Mouse (Mus musculus): ENCODE measurements around the gene Relt. TPM values are rescaled to one million over a fixed set of nuclear protein-coding genes. Genes with fewer than 3 reads are reported as not detected.

The Relt gene
- total RNA-seq, 1 experiment from 2014 or later, result 16.6 TPM

DNA sequence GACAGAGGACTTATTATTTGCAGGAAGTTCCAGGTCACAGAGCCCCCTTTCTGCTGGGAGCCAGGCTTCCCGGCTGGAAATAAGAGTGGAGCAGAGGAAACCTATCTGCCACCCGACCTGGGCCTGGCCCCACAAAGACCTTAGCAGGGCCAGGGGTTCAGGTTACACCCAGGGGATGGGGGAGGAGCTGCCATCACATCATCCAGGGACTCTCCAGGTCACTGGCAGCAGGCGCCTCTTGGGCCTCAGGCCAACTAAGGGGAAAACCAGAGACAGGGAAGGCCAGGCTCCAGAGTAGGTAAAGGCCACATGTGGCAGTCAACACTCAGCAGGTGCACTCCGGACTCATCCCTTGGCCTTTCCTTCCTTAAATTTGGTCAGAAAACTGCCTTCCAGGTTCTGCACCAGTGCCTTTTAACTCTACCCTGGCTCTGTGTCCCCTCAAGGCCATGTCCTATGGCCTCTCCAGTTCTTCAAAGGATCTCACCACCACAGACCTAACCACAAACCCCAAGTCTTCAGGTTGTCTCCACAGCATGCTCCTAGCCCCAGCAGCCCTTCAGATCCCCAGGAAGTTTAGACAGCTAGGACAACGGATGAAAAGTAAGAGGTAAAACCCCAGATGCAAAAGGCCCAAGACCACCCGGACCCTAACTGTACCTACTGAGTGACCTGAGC, 9.0 kb downstream of the Relt start:
- no peak for ATAC-seq (replicated peaks in 1 of 2; ENCODE audit: insufficient read depth in 1 of 2, low FRiP score in 2 of 2, low TSS enrichment in 1 of 2, low read depth in 1 of 2, poor library complexity in 2 of 2, severe bottlenecking in 2 of 2)

DNA sequence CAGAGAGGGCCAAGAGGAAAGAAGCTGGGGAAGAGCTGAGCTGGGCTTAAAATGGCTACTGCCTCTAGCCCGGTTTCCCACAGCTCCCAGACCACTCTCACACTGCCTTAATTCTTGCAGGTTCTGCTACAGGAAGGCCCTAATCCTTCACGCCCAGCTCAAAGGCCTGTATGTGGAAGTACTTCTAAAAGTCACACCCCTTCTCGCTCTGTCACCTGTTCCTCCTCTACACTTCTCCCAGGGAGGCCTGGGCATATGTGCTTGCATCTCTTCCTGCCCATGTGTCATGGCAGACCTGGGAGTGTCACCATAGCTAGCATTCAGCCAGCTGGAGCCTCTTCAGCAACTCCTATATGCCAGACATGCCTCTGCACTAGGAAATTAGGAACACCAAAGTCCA, 9.8 kb downstream of the Relt start:
- ATAC-seq (replicated peaks in 1 of 2; ENCODE audit: insufficient read depth in 1 of 2, low FRiP score in 2 of 2, low TSS enrichment in 1 of 2, low read depth in 1 of 2, poor library complexity in 2 of 2, severe bottlenecking in 2 of 2), result no peak

DNA sequence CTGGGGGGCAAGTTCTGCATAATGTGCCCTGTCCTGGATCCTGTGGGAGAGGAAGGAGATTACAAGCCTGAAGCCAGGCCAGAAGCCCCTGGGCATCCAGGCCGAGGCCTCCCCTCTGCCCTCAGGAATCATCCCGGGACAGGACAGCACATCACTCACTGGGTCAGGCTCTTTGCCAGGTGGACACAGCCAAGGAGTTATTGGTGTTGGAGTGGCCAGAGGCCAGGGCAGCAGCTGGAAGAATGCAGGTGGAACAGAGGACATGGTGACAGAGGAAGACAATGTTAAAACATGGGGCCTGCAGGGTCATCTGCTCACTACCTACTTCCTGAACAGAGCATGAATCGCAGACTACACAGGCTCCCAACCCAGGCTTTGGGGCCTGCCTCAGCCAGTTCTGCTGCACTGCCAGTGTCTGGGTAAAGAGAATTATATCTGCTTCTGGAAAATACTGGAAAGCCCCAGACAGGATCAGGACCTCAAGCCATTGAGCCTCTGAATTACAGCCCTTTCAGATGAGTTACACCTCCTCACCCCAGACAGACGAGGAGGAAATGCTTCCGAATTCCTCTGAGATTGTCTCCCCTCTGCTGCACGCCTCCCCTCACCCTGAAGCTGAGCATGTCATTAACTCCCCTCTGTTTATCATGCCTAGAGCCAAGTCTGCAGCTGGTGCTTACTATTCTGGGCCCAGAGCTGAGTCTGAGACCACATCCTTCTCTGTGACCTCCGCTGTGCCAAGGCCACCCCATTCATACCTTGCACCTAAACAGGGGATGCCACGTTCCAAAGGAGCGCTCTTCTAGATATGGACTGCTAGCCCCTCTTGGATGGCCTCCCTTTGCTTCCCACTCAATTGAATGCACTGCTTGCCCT, 11.5 kb downstream of the Relt start:
- ATAC-seq (replicated peaks in 1 of 2; ENCODE audit: insufficient read depth in 1 of 2, low FRiP score in 2 of 2, low TSS enrichment in 1 of 2, low read depth in 1 of 2, poor library complexity in 2 of 2, severe bottlenecking in 2 of 2), result no peak

DNA sequence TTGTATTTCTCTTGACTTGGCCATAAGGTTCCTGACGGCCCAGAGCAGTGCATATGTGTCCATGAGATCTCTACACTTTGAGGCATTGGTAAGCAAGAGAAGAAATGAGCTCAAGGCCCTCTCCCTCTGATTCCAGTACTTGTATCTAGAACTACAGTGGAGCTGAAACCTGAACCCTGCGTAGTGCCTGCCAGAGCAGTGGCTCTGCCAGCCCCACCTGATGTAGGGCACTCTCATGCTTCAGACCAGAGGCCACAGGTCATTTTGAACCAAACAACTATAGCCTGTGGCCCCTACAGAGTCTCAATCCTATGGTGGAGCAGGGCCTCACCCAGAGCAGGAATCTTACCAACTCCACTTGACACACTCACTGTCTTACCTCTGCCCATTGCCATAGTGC, 13.7 kb downstream of the Relt start:
- ATAC-seq (replicated peaks in 1 of 2; ENCODE audit: insufficient read depth in 1 of 2, low FRiP score in 2 of 2, low TSS enrichment in 1 of 2, low read depth in 1 of 2, poor library complexity in 2 of 2, severe bottlenecking in 2 of 2), result no peak

DNA sequence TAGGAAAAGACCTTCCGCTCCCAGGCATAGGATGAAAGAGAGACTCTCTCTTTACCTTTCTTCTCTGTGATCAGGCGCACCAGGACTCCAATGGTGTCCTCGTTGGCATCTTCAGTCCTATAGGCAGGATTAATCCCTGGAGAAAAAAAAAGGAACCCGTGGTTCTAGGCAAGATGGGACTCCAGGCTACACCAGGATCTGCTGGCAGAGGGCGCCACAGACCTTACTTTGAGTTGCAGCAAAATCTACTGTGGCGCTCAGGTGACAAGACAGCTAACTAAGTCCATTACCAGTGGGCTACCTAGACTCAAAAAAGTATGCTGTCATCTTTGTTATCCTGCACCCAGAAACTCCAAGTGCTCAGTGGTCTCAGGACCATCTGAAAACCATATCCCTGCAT, 14.5 kb downstream of the Relt start:
- ATAC-seq (replicated peaks in 1 of 2; ENCODE audit: insufficient read depth in 1 of 2, low FRiP score in 2 of 2, low TSS enrichment in 1 of 2, low read depth in 1 of 2, poor library complexity in 2 of 2, severe bottlenecking in 2 of 2), result no peak

DNA sequence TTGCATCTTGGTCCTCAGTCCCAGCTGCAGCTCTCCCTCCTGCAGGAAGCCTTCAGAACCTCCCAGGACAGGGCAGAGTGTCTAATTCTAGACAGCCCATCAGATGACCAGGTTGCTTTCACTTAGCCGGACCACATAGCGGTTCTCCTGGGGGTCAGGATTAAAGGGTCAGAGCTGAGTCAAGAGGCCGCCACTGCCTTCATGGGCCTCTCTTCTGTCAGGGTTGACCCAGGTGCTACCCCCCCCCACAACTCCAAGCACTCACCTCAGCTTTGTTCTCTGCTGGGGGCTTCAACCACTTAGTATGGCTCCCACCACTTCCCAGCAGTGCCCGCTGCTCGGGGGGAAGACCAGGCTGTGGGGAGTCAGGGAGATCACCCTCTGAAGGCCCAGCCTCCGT, 16.1 kb downstream of the Relt start:
- ATAC-seq (replicated peaks in 1 of 2; ENCODE audit: insufficient read depth in 1 of 2, low FRiP score in 2 of 2, low TSS enrichment in 1 of 2, low read depth in 1 of 2, poor library complexity in 2 of 2, severe bottlenecking in 2 of 2), result no peak

DNA sequence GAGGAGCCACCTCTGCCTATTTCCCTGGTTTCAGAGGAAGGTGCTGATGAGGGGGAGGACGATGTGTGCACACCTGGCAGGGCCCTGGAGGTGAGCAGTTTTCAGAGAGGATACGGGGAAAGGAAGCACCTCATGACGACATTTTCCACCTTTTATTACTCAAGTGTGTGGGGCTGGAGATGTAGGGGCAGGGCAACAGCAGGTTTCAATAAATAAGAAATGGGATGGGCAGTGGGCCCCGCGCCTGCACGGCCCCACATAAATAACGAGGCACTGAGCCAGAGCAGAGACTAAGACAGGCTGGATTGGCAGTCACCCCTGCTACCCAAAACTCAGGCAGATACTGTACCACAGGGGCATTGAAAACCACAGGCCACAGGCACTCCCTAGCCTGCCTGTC, 17.2 kb downstream of the Relt start:
- ATAC-seq (replicated peaks in 1 of 2; ENCODE audit: insufficient read depth in 1 of 2, low FRiP score in 2 of 2, low TSS enrichment in 1 of 2, low read depth in 1 of 2, poor library complexity in 2 of 2, severe bottlenecking in 2 of 2), result peak in 1 of 2 experiments; percentile 37; a peak in 1 of 4 replicates

DNA sequence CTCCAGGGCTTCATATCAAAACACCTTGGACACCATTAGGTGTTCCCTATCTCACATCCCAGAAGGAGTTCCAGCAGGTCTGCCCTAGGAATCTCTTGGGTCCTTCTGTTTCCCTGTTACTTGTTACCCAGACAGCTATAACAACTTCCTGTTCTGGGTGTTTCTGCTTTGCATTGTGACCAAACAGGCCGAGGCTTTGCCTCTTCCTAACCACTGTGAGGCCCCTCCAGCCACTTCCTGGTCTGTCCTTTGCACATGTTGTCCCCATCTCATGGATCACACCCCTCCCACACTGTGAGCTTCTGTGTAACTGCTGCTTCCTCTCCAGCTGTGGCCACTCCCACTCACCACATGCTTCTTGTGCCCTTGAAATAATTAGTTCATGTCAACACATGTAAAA, 17.8 kb downstream of the Relt start:
- ATAC-seq (replicated peaks in 1 of 2; ENCODE audit: insufficient read depth in 1 of 2, low FRiP score in 2 of 2, low TSS enrichment in 1 of 2, low read depth in 1 of 2, poor library complexity in 2 of 2, severe bottlenecking in 2 of 2), result peak; percentile 88 to 90

DNA sequence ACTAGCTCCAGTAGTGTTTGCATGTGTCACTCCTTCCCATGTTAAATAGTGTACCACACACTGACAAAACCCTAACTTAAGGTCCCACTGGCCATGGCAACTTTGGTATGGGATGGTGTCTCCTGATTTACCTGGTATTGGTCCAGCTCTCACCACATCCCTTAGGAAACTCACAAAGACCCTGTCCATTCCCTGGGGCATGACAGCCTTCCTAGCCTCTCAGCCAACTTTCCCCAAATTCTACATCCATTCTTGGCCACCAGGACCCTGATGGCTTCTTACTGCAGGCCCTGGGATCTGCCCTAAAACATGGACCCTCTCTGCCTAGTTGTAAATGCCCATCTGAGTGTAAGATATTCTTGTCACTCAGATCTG, 18.2 kb downstream of the Relt start:
- no peak for ATAC-seq (replicated peaks in 1 of 2; ENCODE audit: insufficient read depth in 1 of 2, low FRiP score in 2 of 2, low TSS enrichment in 1 of 2, low read depth in 1 of 2, poor library complexity in 2 of 2, severe bottlenecking in 2 of 2)

DNA sequence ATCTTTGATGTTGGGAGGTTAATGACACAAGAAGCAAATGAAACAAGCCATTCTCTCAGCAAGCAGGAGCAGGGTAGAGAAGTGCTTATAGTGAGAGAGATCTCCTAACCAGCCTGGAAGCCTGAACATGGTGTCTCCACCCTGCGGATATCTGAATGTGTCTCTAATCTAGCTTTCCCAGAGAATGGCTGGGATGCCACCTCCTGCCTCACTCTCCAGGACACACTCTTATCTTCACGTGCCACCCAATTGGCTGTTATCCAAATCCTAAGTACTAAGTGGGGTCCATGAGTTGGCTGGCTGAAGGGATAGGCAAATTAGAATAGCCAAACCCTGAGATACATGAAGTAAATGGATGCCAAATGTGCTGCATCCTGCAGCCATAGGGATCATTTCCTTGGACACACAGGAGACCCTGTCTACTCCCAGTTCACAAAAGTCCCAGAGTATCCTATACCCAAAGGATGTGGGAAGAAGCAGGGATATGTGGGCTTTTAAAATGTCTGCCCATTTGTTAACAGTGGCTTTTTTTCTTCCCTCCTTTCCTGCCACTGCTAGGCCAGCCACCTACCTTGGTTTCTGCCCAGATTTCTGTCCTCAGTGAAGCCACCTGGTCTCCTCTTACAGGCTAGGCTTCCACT, 18.7 kb downstream of the Relt start:
- peak in 1 of 2 experiments; percentile 21; a peak in 1 of 4 replicates for ATAC-seq (replicated peaks in 1 of 2; ENCODE audit: insufficient read depth in 1 of 2, low FRiP score in 2 of 2, low TSS enrichment in 1 of 2, low read depth in 1 of 2, poor library complexity in 2 of 2, severe bottlenecking in 2 of 2)

DNA sequence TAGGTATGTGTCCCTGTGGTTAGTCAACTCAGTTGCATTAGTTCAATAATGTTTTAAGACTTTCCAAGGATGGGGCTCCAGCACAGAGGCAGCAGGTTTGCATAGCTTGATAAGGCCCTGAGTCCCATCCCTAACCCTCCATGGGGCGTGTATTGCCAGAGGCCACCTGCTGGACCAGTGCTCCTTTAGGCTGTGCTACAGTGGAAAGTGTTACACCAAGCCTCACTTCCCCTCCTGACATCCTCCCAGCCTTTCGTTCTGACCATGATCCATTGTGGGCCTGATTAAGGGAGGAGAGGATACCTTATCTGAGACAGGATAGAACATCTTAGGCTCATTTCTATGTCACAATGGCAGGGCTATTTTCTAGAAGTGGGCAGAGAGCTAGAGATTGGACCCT, 19.4 kb downstream of the Relt start:
- no peak for ATAC-seq (replicated peaks in 1 of 2; ENCODE audit: insufficient read depth in 1 of 2, low FRiP score in 2 of 2, low TSS enrichment in 1 of 2, low read depth in 1 of 2, poor library complexity in 2 of 2, severe bottlenecking in 2 of 2)

DNA sequence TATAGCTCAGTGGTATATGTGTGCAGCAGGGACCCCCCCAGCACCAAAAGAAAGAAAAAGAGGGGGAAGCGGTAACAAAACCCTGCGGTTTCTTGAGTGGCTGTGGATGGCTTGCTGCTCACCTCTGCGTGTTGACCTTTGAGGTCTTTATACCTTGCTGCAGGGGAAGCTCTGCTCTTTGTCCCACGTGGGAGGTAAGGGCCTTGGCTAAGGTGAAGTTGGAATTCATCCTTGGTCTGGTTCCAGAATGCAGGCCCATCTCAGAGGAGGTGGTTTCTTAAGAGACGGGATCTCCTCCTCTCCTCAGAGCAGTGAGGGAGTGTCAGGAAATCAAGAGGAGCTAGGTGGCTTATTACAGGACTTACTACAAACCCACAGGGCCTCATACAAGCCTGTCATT, 21.1 kb downstream of the Relt start:
- no peak for ATAC-seq (replicated peaks in 1 of 2; ENCODE audit: insufficient read depth in 1 of 2, low FRiP score in 2 of 2, low TSS enrichment in 1 of 2, low read depth in 1 of 2, poor library complexity in 2 of 2, severe bottlenecking in 2 of 2)

DNA sequence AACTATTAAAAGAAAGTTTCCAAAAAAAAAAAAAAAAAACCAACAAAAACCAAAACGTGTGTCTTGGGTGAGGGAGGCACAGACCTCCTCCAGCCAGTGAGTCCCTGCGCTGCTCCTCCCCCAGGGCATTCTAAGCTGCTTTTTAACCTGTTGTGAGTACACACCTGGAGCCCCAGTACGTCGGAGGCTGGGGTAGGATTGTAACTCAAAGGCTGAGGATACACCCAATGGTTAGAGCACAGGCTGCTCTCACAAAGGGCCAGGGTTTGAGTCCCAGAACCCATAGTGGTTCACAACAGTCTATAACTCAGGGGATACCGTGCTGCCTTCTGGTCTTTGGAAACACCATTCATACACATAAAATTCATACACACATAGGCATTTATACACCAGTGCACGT, 21.6 kb downstream of the Relt start:
- ATAC-seq (replicated peaks in 1 of 2; ENCODE audit: insufficient read depth in 1 of 2, low FRiP score in 2 of 2, low TSS enrichment in 1 of 2, low read depth in 1 of 2, poor library complexity in 2 of 2, severe bottlenecking in 2 of 2), result no peak

DNA sequence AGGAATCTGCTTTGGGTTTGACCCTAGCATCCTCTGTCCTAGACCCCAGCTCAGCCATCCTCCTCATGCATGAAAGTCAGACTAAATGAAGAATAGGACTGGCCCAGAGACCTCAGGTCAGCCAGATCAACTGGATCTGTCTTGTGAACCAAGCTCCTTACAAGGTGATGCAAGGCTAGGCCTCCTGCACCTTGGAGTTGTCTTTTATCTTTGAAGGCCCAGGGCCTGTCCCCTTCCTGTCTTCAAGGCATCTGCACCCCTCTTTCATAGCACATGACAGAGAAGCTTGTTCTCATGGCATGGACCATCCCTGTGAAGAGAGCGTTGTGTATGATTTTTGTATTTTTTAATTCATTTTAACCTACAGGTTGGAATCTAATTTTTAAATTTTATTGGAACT, 22.3 kb downstream of the Relt start:
- ATAC-seq (replicated peaks in 1 of 2; ENCODE audit: insufficient read depth in 1 of 2, low FRiP score in 2 of 2, low TSS enrichment in 1 of 2, low read depth in 1 of 2, poor library complexity in 2 of 2, severe bottlenecking in 2 of 2), result no peak

DNA sequence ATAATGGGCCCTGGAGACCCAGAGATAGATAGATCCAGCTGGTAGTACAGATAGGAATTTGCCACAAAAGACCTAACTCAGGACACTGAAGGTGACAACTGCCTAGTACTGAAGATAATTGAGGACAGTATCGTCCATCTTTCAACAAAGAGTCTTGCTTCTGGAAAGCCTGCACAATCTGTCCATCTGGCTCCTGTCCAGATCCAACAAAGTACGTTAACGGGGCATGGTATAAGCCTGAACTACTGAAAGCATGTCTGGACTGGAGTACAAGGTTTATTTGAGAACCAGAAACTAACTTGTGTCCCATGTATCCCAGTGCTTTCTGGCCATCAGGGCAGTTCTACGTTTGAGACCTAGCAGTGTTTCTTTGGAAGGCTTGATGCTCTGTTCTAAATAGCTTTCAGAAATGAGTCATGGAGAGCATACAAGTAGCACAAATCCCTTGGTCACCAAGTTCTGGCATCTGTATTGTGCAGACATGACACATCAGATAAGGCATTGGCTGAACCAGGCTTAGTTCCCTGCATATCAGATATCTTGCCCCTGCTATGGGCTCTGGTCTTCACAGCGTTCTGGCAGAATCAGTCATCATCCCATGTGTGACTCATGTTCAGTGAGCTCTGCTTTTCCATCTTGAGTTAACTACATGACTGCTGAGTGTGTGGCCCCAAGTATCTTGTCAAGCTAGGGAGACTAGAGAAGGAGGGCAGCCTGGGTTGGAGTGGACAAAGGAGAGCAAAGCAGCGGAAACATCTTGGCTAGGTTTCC, 23.4 kb downstream of the Relt start:
- no peak for ATAC-seq (replicated peaks in 1 of 2; ENCODE audit: insufficient read depth in 1 of 2, low FRiP score in 2 of 2, low TSS enrichment in 1 of 2, low read depth in 1 of 2, poor library complexity in 2 of 2, severe bottlenecking in 2 of 2)

DNA sequence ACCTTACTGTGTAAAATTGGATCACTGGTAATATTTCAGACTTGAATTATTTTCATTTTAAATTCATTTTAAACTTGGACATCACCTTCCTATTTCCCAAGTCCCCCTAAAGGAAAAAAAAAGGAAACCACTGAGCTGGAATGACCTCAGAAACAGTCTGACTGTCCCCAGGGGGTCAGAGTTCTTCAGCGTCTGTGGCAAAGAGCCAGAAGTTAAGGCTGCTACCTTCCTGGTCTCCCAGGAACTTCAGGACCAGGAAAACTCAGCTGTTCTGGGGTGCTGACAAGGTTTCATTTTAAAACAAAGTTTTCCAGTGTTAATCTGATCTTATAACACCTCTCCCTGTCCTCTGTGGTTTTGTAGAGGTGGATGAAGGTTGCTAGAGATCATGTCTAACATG, 25.5 kb downstream of the Relt start:
- no peak for ATAC-seq (replicated peaks in 1 of 2; ENCODE audit: insufficient read depth in 1 of 2, low FRiP score in 2 of 2, low TSS enrichment in 1 of 2, low read depth in 1 of 2, poor library complexity in 2 of 2, severe bottlenecking in 2 of 2)

DNA sequence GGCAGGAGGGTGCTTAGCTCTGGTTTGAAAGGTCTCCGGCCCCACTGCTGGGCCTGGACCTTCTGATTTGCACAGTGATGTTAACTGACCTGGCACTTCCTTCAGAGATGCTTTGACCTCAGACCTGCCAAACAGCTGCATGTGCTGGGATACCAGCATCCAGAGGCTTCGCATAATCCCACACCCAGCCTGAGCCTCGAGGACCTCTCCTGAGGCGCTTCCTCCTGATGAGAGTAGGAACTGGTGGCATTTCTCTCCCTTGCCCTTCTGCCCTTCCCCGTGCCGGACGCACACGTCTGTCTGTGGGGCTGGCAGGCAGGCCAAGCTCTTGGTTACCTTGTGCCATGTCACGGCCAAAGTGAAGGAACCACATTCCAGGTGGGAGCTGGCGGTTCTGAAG, 26.6 kb downstream of the Relt start:
- no peak for ATAC-seq (replicated peaks in 1 of 2; ENCODE audit: insufficient read depth in 1 of 2, low FRiP score in 2 of 2, low TSS enrichment in 1 of 2, low read depth in 1 of 2, poor library complexity in 2 of 2, severe bottlenecking in 2 of 2)

DNA sequence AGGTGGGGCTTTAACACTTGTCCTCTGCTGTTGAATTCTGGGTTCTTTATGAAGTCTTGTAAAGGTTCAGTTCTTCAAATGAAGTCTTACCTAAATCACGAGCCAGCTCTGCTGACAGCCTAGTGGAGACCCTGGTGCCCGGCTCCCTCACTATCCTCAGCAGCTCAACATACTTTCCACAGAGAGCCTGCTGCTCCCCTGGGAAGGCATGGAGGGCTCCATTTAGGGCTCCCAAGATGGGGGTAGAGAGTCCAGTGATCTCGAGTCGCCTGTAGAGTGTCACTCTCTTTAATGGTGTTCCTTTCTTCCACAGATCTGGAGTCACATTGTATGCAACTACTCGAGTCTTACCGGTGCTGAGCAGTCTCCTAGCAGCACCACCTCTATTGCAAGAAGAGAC, 27.5 kb downstream of the Relt start:
- no peak for ATAC-seq (replicated peaks in 1 of 2; ENCODE audit: insufficient read depth in 1 of 2, low FRiP score in 2 of 2, low TSS enrichment in 1 of 2, low read depth in 1 of 2, poor library complexity in 2 of 2, severe bottlenecking in 2 of 2)
